Mouse (Mus musculus) forebrain, postnatal 0 days (tissue): ENCODE results near the gene Camta2. TPM values are rescaled to one million over a fixed set of nuclear protein-coding genes. Genes with fewer than 3 reads are reported as not detected.
A peak's percentile ranks its signal among the peaks of the same experiment; 100 is the strongest.

Experiments
- ATAC-seq: fragments of 200-750 bp; cut with Nextera tagmentation; 2 replicates; pipeline ENCODE4 v1.8.0; 2017; ENCODE audit warnings: mild to moderate bottlenecking, moderate library complexity
- DNase-seq: peaks from one replicate; pipeline ENCODE4 v3.0.0-alpha.2; 2015
- H3K27ac ChIP-seq: fragments of 300-500 bp; sonication (generic); 2 replicates; pipeline ENCODE4 v1.5.1; 2014; ENCODE audit warnings: low read depth, mild to moderate bottlenecking, antibody characterized with exemption, low read length, moderate library complexity, mixed read lengths
- H3K27me3 ChIP-seq: fragments of 300-500 bp; sonication (generic); 2 replicates; pipeline ENCODE4 v1.6.1; 2014; ENCODE audit warnings: mild to moderate bottlenecking, low read length, mixed read lengths; ENCODE audit not compliant: insufficient read depth
- H3K36me3 ChIP-seq: fragments of 300-500 bp; sonication (generic); 2 replicates; pipeline ENCODE4 v1.6.1; 2014; ENCODE audit warnings: mild to moderate bottlenecking, moderate library complexity; ENCODE audit not compliant: insufficient read depth
- H3K4me1 ChIP-seq: fragments of 300-500 bp; sonication (generic); 2 replicates; pipeline ENCODE4 v1.6.1; 2014; ENCODE audit warnings: antibody characterized with exemption; ENCODE audit not compliant: insufficient read depth
- H3K4me2 ChIP-seq: fragments of 300-500 bp; sonication (generic); 2 replicates; pipeline ENCODE4 v1.6.1; 2014; ENCODE audit warnings: low read depth, mild to moderate bottlenecking, moderate library complexity
- H3K4me3 ChIP-seq: fragments of 300-500 bp; sonication (generic); 2 replicates; pipeline ENCODE4 v1.5.1; 2014; ENCODE audit warnings: low read depth, low read length, mixed read lengths
- H3K9ac ChIP-seq: fragments of 300-500 bp; sonication (generic); 2 replicates; pipeline ENCODE4 v1.6.1; 2014; ENCODE audit warnings: mild to moderate bottlenecking
- H3K9me3 ChIP-seq: fragments of 300-500 bp; sonication (generic); 2 replicates; pipeline ENCODE4 v1.6.1; 2016; ENCODE audit warnings: low read length
- CTCF ChIP-seq: sonication (generic); IDR thresholded peaks from 2 replicates; pipeline ENCODE4 v1.5.1; 2016; ENCODE audit warnings: antibody characterized with exemption, control low read depth, low read depth
- WGBS: fragments of 180-500 bp; shearing (Covaris S2); extraction: QIAGEN DNeasy Blood & Tissue Kit; methylation state at CpG from one replicate; pipeline ENCODE4 v1.1.7; 2014; 5-methylcytosine and 5-hydroxymethylcytosine counted together
- polyA plus RNA-seq: library from polyadenylated mRNA; unstranded; fragments of >200 nt; fragmentation: Nextera tagmentation; extraction: Ambion mirVana; gene quantifications from 2 replicates; pipeline ENCODE4 v1.2.1, GENCODE M21; 2015
- total RNA-seq: library from RNA; depleted of rRNA; stranded (reverse); fragments of >200 nt; gene quantifications from 2 replicates; pipeline ENCODE4 v1.2.3, GENCODE M21; 2014

Gene Camta2
- total and polyA plus RNA-seq, 2 experiments from 2014 or later = 17.3 to 17.7 TPM

GRCm38 (mm10) chr11:70697376-70697775 lies 9.5 kb upstream of the Camta2 start:
- ATAC-seq = no peak
- H3K27me3 ChIP-seq = no peaks in the 10 kb centered on the region
- H3K9me3 ChIP-seq = no peaks in the 10 kb centered on the region
- no peak overlapping the region for H3K4me3 ChIP-seq
- no peak for TF ChIP-seq CTCF
- no peak for DNase-seq
- WGBS = 83% methylated on average over 3 of the region's 3 CpGs
- H3K4me1 ChIP-seq = peaks cover 8% of the 10 kb centered on the region; the same call in 1 of the 2 replicates
- H3K4me2 ChIP-seq = no peak overlapping the region
- no peaks in the 10 kb centered on the region for H3K36me3 ChIP-seq
- no peak overlapping the region for H3K27ac ChIP-seq
- H3K9ac ChIP-seq = no peak overlapping the region

- H3K9ac ChIP-seq = no peak overlapping the region
- ATAC-seq (no peak), DNase-seq (no peak)
- H3K9me3 ChIP-seq = no peaks in the 10 kb centered on the region
- H3K27me3 ChIP-seq = no peaks in the 10 kb centered on the region
- WGBS = 68% methylated on average over 3 of the region's 3 CpGs
- no peak overlapping the region for H3K27ac ChIP-seq
- 0 out of 2 replicates have a peak, but pooled peaks cover 8% of the 10 kb centered on the region for H3K4me1 ChIP-seq
- TF ChIP-seq CTCF = no peak
- no peaks in the 10 kb centered on the region for H3K36me3 ChIP-seq
- H3K4me3 ChIP-seq = no peak overlapping the region
- no peak overlapping the region for H3K4me2 ChIP-seq
Observed at GRCm38 (mm10) chr11:70693504-70693903, 5.6 kb upstream of the Camta2 start.

GRCm38 (mm10) chr11:70689578-70689977 lies 1.7 kb upstream of the Camta2 start:
- DNase-seq = no peak

GRCm38 (mm10) chr11:70688372-70688771 lies 467 bp upstream of the Camta2 start:
- no peak for TF ChIP-seq CTCF
- whole genome bisulfite sequencing = 10% methylated on average over 8 of the region's 8 CpGs

More at GRCm38 (mm10) chr11:70689578-70689977, 1.7 kb upstream of the Camta2 start:
- Histone ChIP-seq H3K4me1 (peaks cover 21% of the 10 kb centered on the region; the same call in 1 of the 2 replicates), H3K27me3 (no peaks in the 10 kb centered on the region), H3K4me3 (no peak overlapping the region), H3K9ac (no peak overlapping the region), H3K27ac (no peak overlapping the region), H3K36me3 (peaks cover 5% of the 10 kb centered on the region), H3K9me3 (no peaks in the 10 kb centered on the region), H3K4me2 (no peak overlapping the region)
- WGBS = 41% methylated on average over 4 of the region's 4 CpGs
- TF ChIP-seq CTCF = no peak
- ATAC-seq = no peak

GRCm38 (mm10) chr11:70686901-70687566 lies 871 bp downstream of the Camta2 start:
- H3K9me3 ChIP-seq = no peaks in the 10 kb centered on the region
- 4% methylated on average over 16 of the region's 16 CpGs for WGBS
- no peak for TF ChIP-seq CTCF
- H3K27me3 ChIP-seq = no peaks in the 10 kb centered on the region
- ATAC-seq (peak; percentile 59), DNase-seq (peak; percentile 36)
- peaks cover 21% of the 10 kb centered on the region; the same call in 1 of the 2 replicates for H3K4me1 ChIP-seq
- H3K4me3 ChIP-seq = peak overlapping the region; percentile 91
- peak overlapping the region; percentile 93 for H3K9ac ChIP-seq
- H3K27ac ChIP-seq = peak overlapping the region; percentile 87
- peaks cover 23% of the 10 kb centered on the region for H3K36me3 ChIP-seq
- peak overlapping the region; percentile 90 for H3K4me2 ChIP-seq

More at GRCm38 (mm10) chr11:70688372-70688771, 467 bp upstream of the Camta2 start:
- H3K36me3 ChIP-seq = peaks cover 16% of the 10 kb centered on the region
- ATAC-seq (no peak), DNase-seq (no peak)
- no peaks in the 10 kb centered on the region for H3K27me3 ChIP-seq
- peak overlapping the region; percentile 87 for H3K27ac ChIP-seq
- H3K4me1 ChIP-seq = peaks cover 21% of the 10 kb centered on the region; the same call in 1 of the 2 replicates
- H3K4me2 ChIP-seq = peak overlapping the region; percentile 90
- H3K9ac ChIP-seq = peak overlapping the region; percentile 93
- no peaks in the 10 kb centered on the region for H3K9me3 ChIP-seq
- H3K4me3 ChIP-seq = peak overlapping the region; percentile 91

GRCm38 (mm10) chr11:70683640-70684039 lies 4.3 kb downstream of the Camta2 start:
- no peak overlapping the region for H3K4me3 ChIP-seq
- H3K4me1 ChIP-seq = peaks cover 15% of the 10 kb centered on the region; the same call in 1 of the 2 replicates
- 91% methylated on average over 5 of the region's 5 CpGs for WGBS
- H3K27me3 ChIP-seq = no peaks in the 10 kb centered on the region
- no peak overlapping the region for H3K27ac ChIP-seq
- no peaks in the 10 kb centered on the region for H3K9me3 ChIP-seq
- no peak for TF ChIP-seq CTCF
- no peak overlapping the region for H3K9ac ChIP-seq
- DNase-seq = no peak
- H3K4me2 ChIP-seq = no peak overlapping the region
- H3K36me3 ChIP-seq = peaks cover 47% of the 10 kb centered on the region
- no peak for ATAC-seq

GRCm38 (mm10) chr11:70681897-70682581 lies 5.9 kb downstream of the Camta2 start:
- Histone ChIP-seq H3K4me2 (peak overlapping the region; percentile 26; the same call in 1 of the 2 replicates), H3K27me3 (no peaks in the 10 kb centered on the region), H3K4me3 (no peak overlapping the region), H3K9ac (peak overlapping the region; percentile 23; the same call in 1 of the 2 replicates), H3K36me3 (peaks cover 53% of the 10 kb centered on the region), H3K9me3 (no peaks in the 10 kb centered on the region), H3K4me1 (peaks cover 8% of the 10 kb centered on the region; the same call in 1 of the 2 replicates), H3K27ac (peak overlapping the region; percentile 68)
- peak; percentile 92 for TF ChIP-seq CTCF
- 10% methylated on average over 11 of the region's 11 CpGs for WGBS
- DNase-seq (peak; percentile 87), ATAC-seq (peak; percentile 89)
